Mouse (Mus musculus) hindbrain, embryonic 10.5 days (tissue): Measurements from ENCODE around the gene Pilrb1. TPM values are rescaled to one million over a fixed set of nuclear protein-coding genes. Genes with fewer than 3 reads are reported as not detected.

Source experiments
- DNase-seq: peaks from one replicate; pipeline ENCODE4 v3.0.0-alpha.2; 2017; ENCODE audit warnings: low spot score
- H3K27ac ChIP-seq: fragments of 300-500 bp; sonication (generic); 2 replicates; pipeline ENCODE4 v1.5.1; 2016; ENCODE audit warnings: mild to moderate bottlenecking, moderate library complexity
- H3K27me3 ChIP-seq: fragments of 300-500 bp; sonication (generic); 2 replicates; pipeline ENCODE4 v1.6.1; 2016; ENCODE audit warnings: mild to moderate bottlenecking; ENCODE audit not compliant: poor library complexity, insufficient read depth, severe bottlenecking
- H3K36me3 ChIP-seq: fragments of 300-500 bp; sonication (generic); 2 replicates; pipeline ENCODE4 v1.6.1; 2016; ENCODE audit warnings: mild to moderate bottlenecking, moderate library complexity
- H3K4me1 ChIP-seq: fragments of 300-500 bp; sonication (generic); replicated peaks from 2 replicates; pipeline ENCODE4 v1.6.1; 2016; ENCODE audit warnings: mild to moderate bottlenecking
- H3K4me3 ChIP-seq: fragments of 300-500 bp; sonication (generic); 2 replicates; pipeline ENCODE4 v1.5.1; 2016; ENCODE audit warnings: mild to moderate bottlenecking, moderate library complexity
- H3K9me3 ChIP-seq: fragments of 300-500 bp; sonication (generic); 2 replicates; pipeline ENCODE4 v1.6.1; 2016; ENCODE audit warnings: mild to moderate bottlenecking, moderate library complexity
- WGBS: fragments of 180-500 bp; shearing (Covaris S2); methylation state at CpG from one replicate; pipeline ENCODE4 v1.1.7; 2016; 5-methylcytosine and 5-hydroxymethylcytosine counted together
- polyA plus RNA-seq: library from polyadenylated mRNA; unstranded; fragments of >200 nt; fragmentation: Nextera tagmentation; extraction: Ambion mirVana; gene quantifications from 2 replicates; pipeline ENCODE4 v1.2.1, GENCODE M21; 2016

Pilrb1 gene
- polyA plus RNA-seq, 1 experiment from 2014 or later = not detected

- no peaks in the 10 kb centered on the region for H3K27me3 ChIP-seq
- H3K4me1 ChIP-seq = 0 out of 2 replicates have a peak, but pooled peaks cover 3% of the 10 kb centered on the region
- no peak overlapping the region for H3K4me3 ChIP-seq
- DNase-seq = no peak
- H3K36me3 ChIP-seq = no peaks in the 10 kb centered on the region
- no peaks in the 10 kb centered on the region for H3K9me3 ChIP-seq
- 83% methylated on average over 6 of the region's 6 CpGs for WGBS
- H3K27ac ChIP-seq = no peak overlapping the region
These were observed 34.4 kb downstream of the Pilrb1 start for GRCm38 (mm10) chr5:137823455-137824045.

- 92% methylated on average over 1 of the region's 1 CpGs for WGBS
- no peaks in the 10 kb centered on the region for H3K9me3 ChIP-seq
- no peaks in the 10 kb centered on the region for H3K36me3 ChIP-seq
- H3K27ac ChIP-seq = no peak overlapping the region
- H3K4me1 ChIP-seq = 0 out of 2 replicates have a peak, but pooled peaks cover 3% of the 10 kb centered on the region
- H3K27me3 ChIP-seq = no peaks in the 10 kb centered on the region
- no peak for DNase-seq
- no peak overlapping the region for H3K4me3 ChIP-seq
These were observed 35.3 kb downstream of the Pilrb1 start for GRCm38 (mm10) chr5:137822602-137823001.

GRCm38 (mm10) chr5:137822126-137822525, 35.8 kb downstream of the Pilrb1 start:
- H3K4me1 ChIP-seq = 0 out of 2 replicates have a peak, but pooled peaks cover 3% of the 10 kb centered on the region
- DNase-seq = no peak
- no peaks in the 10 kb centered on the region for H3K27me3 ChIP-seq
- WGBS = 69% methylated on average over 4 of the region's 4 CpGs
- H3K9me3 ChIP-seq = no peaks in the 10 kb centered on the region
- no peak overlapping the region for H3K4me3 ChIP-seq
- H3K36me3 ChIP-seq = no peaks in the 10 kb centered on the region
- no peak overlapping the region for H3K27ac ChIP-seq

GRCm38 (mm10) chr5:137817466-137818222, 40.3 kb downstream of the Pilrb1 start:
- 0 out of 2 replicates have a peak, but pooled peaks cover 3% of the 10 kb centered on the region for H3K9me3 ChIP-seq
- H3K27ac ChIP-seq = no peak overlapping the region
- 0 out of 2 replicates have a peak, but pooled peaks cover 3% of the 10 kb centered on the region for H3K4me1 ChIP-seq
- 81% methylated on average over 4 of the region's 4 CpGs for WGBS
- no peak overlapping the region for H3K4me3 ChIP-seq
- H3K27me3 ChIP-seq = no peaks in the 10 kb centered on the region
- no peak for DNase-seq
- no peaks in the 10 kb centered on the region for H3K36me3 ChIP-seq

GRCm38 (mm10) chr5:137808316-137808715, 49.6 kb downstream of the Pilrb1 start:
- DNase-seq = no peak
- H3K36me3 ChIP-seq = no peaks in the 10 kb centered on the region
- H3K9me3 ChIP-seq = no peaks in the 10 kb centered on the region
- H3K4me3 ChIP-seq = no peak overlapping the region
- H3K27me3 ChIP-seq = no peaks in the 10 kb centered on the region
- no peaks in the 10 kb centered on the region for H3K4me1 ChIP-seq
- H3K27ac ChIP-seq = no peak overlapping the region
- 89% methylated on average over 5 of the region's 5 CpGs for WGBS

GRCm38 (mm10) chr5:137806158-137806557, 51.7 kb downstream of the Pilrb1 start:
- 72% methylated on average over 1 of the region's 1 CpGs for WGBS
- no peak overlapping the region for H3K27ac ChIP-seq
- DNase-seq = no peak
- no peaks in the 10 kb centered on the region for H3K9me3 ChIP-seq
- H3K4me1 ChIP-seq = no peaks in the 10 kb centered on the region
- no peaks in the 10 kb centered on the region for H3K27me3 ChIP-seq
- no peak overlapping the region for H3K4me3 ChIP-seq
- H3K36me3 ChIP-seq = no peaks in the 10 kb centered on the region

Other genes starting within 250 kb of the Pilrb1 start
- 72.2 and 95.5 TPM in 2 replicates for gene Pcolce, start 244.3 kb downstream of the Pilrb1 start, polyA plus RNA-seq
- 0.30 TPM in 2 replicates for gene Fbxo24, start 229.1 kb downstream of the Pilrb1 start, polyA plus RNA-seq
- gene Lrch4, start 229.0 kb downstream of the Pilrb1 start, polyA plus RNA-seq = 35.3 and 39.7 TPM in 2 replicates
- 14.1 and 14.9 TPM in 2 replicates for gene Gm20605, start 228.9 kb downstream of the Pilrb1 start, polyA plus RNA-seq
- gene Sap25, start 216.8 kb downstream of the Pilrb1 start, polyA plus RNA-seq = 7.1 and 7.8 TPM in 2 replicates
- gene Irs3, start 212.4 kb downstream of the Pilrb1 start, polyA plus RNA-seq = 0.42 and 0.67 TPM in 2 replicates
- 25.9 and 27.6 TPM in 2 replicates for gene Agfg2, start 173.4 kb downstream of the Pilrb1 start, polyA plus RNA-seq
- 4.7 and 9.5 TPM in 2 replicates for gene Nyap1, start 116.5 kb downstream of the Pilrb1 start, polyA plus RNA-seq
- gene Tsc22d4, start 112.4 kb downstream of the Pilrb1 start, polyA plus RNA-seq = 82.5 and 86.0 TPM in 2 replicates
- 51.4 and 78.3 TPM in 2 replicates for gene Ppp1r35, start 79.3 kb downstream of the Pilrb1 start, polyA plus RNA-seq
- gene Mepce, start 70.5 kb downstream of the Pilrb1 start, polyA plus RNA-seq = 12.6 TPM in 2 replicates
- 11.9 and 13.9 TPM in 2 replicates for gene Zcwpw1, start 70.3 kb downstream of the Pilrb1 start, polyA plus RNA-seq
- gene Pilra, start 21.8 kb downstream of the Pilrb1 start, polyA plus RNA-seq = 0.21 and 0.29 TPM in 2 replicates
- 0.37 TPM in 1 of 2 replicates, not detected in the other for gene Pilrb2, start 13.7 kb upstream of the Pilrb1 start, polyA plus RNA-seq
- gene Cyp3a13, start 63.5 kb upstream of the Pilrb1 start, polyA plus RNA-seq = not detected in 2 replicates
- 0.10 and 0.30 TPM in 2 replicates for gene Gjc3, start 105.0 kb upstream of the Pilrb1 start, polyA plus RNA-seq
- not detected in 2 replicates for gene Azgp1, start 123.4 kb upstream of the Pilrb1 start, polyA plus RNA-seq
- not detected in 2 replicates for gene Smok3a, start 163.2 kb upstream of the Pilrb1 start, polyA plus RNA-seq
- not detected in 2 replicates for gene Smok3b, start 163.3 kb upstream of the Pilrb1 start, polyA plus RNA-seq
- gene Smok3c, start 195.1 kb upstream of the Pilrb1 start, polyA plus RNA-seq = not detected in 2 replicates
- gene Zkscan1, start 227.0 kb upstream of the Pilrb1 start, polyA plus RNA-seq = 24.5 and 26.3 TPM in 2 replicates